Mouse (Mus musculus) spleen, adult 18-20 months (tissue): ENCODE measurements at regions not wholly inside any gene's neighbourhood (a gene's known extent, or its start where the extent isn't known, plus 50 kb on each side); places are given as distances from the start of the nearest gene placed in this dataset.
"Not testable (repeated sequence)": the region's sequence is repeated elsewhere in the genome, so short reads cannot be mapped to it uniquely, and the experiment has no call there.

Experiments
- DNase-seq, 2 experiments: peaks; one replicate each; pipeline ENCODE4 v3.0.0; 2022; ENCODE audit warnings: mixed read lengths in 2 of 2

GRCm38 (mm10) chr15:24635620-24636019 lies 777.9 kb downstream of the Basp1 start:
- no peak for DNase-seq

GRCm38 (mm10) chr15:24596242-24596641 lies 817.3 kb downstream of the Basp1 start:
- peak in 1 of 2 experiments; percentile 8 for DNase-seq

GRCm38 (mm10) chr15:24588943-24589342 lies 824.6 kb downstream of the Basp1 start:
- peak in 1 of 2 experiments; percentile 41 for DNase-seq

GRCm38 (mm10) chr15:24566981-24567380 lies 846.6 kb downstream of the Basp1 start:
- DNase-seq, result no peak

- DNase-seq, result no peak
Measured at GRCm38 (mm10) chr15:24556806-24557205, 856.8 kb downstream of the Basp1 start.

GRCm38 (mm10) chr15:24550108-24550507 lies 863.5 kb downstream of the Basp1 start:
- no peak for DNase-seq

GRCm38 (mm10) chr15:24530065-24530464 lies 883.5 kb downstream of the Basp1 start:
- no peak for DNase-seq

- DNase-seq, result no peak
Measured at GRCm38 (mm10) chr15:24527379-24527778, 886.2 kb downstream of the Basp1 start.

GRCm38 (mm10) chr15:24513926-24514325 lies 899.6 kb downstream of the Basp1 start:
- no peak for DNase-seq

- DNase-seq, result no peak
Measured at GRCm38 (mm10) chr15:24501907-24502559, 911.5 kb downstream of the Basp1 start.

- no peak for DNase-seq
Measured at GRCm38 (mm10) chr15:24486235-24486634, 927.3 kb downstream of the Basp1 start.

GRCm38 (mm10) chr15:24468239-24468638 lies 945.3 kb downstream of the Basp1 start:
- DNase-seq, result no peak

- no peak for DNase-seq
Measured at GRCm38 (mm10) chr15:24457726-24458125, 955.8 kb downstream of the Basp1 start.

- DNase-seq, result no peak
Measured at GRCm38 (mm10) chr15:24433083-24433482, 980.5 kb downstream of the Basp1 start.

- no peak for DNase-seq
Measured at GRCm38 (mm10) chr15:24429154-24429553, 984.4 kb downstream of the Basp1 start.

GRCm38 (mm10) chr15:24422333-24422942 lies 991.1 kb downstream of the Basp1 start:
- no peak for DNase-seq

- DNase-seq, result no peak
Measured at GRCm38 (mm10) chr15:24419736-24420135, 993.8 kb downstream of the Basp1 start.

GRCm38 (mm10) chr15:24419186-24419585 lies 994.4 kb downstream of the Basp1 start:
- no peak for DNase-seq

GRCm38 (mm10) chr15:24407691-24408090 lies 1005.9 kb downstream of the Basp1 start:
- DNase-seq, result no peak

GRCm38 (mm10) chr15:24405305-24405704 lies 1008.3 kb downstream of the Basp1 start:
- DNase-seq, result no peak

- no peak for DNase-seq
Measured at GRCm38 (mm10) chr15:24400088-24400487, 1013.5 kb downstream of the Basp1 start.

- no peak for DNase-seq
Measured at GRCm38 (mm10) chr15:24358398-24358797, 1055.2 kb downstream of the Basp1 start.

- no peak for DNase-seq
Measured at GRCm38 (mm10) chr15:24348975-24349560, 1064.5 kb downstream of the Basp1 start.

- not testable (repeated sequence) for DNase-seq
Measured at GRCm38 (mm10) chr15:24335876-24336275, 1077.7 kb downstream of the Basp1 start.
